Mouse (Mus musculus) left cerebral cortex, adult 2 months (tissue): Measurements from ENCODE around the gene Smim4. TPM values are rescaled to one million over a fixed set of nuclear protein-coding genes. Genes with fewer than 3 reads are reported as not detected.

Experiments
- DNase-seq, 2 experiments: peaks; one replicate each; pipeline ENCODE4 v3.0.0; 2021 to 2022; ENCODE audit warnings: low spot score in 2 of 2, mixed read lengths in 1 of 2; ENCODE audit errors: extremely low spot score in 1 of 2
- H3K27ac ChIP-seq: fragments of 200-600 bp; 2 replicates; pipeline ENCODE4 v1.8.1; 2022
- H3K4me3 ChIP-seq: fragments of 200-600 bp; 2 replicates; pipeline ENCODE4 v1.8.1; 2022
- CTCF ChIP-seq: fragments of 200-600 bp; IDR thresholded peaks from 2 replicates; pipeline ENCODE4 v1.8.1; 2022; ENCODE audit warnings: antibody characterized with exemption, mild to moderate bottlenecking, moderate library complexity
- intact Hi-C: fragments of 180-260 bp; cut with DNase I; formaldehyde crosslinking; loops from one replicate; pipeline ENCODE4 v1.15.1; 2025
- total RNA-seq, 2 experiments: library from RNA; stranded (reverse); gene quantifications; 2 replicates each; pipeline ENCODE4 v1.2.3; 2021

The Smim4 gene
- total RNA-seq, 2 experiments from 2014 or later, result 21.9 to 23.5 TPM

GRCm38 (mm10) chr14:31165458-31165857 is 36.7 kb upstream of the Smim4 start:
- Histone ChIP-seq H3K27ac (no peak overlapping the region), H3K4me3 (no peak overlapping the region)
- intact Hi-C loops, result no loop called here
- no peak for DNase-seq
- TF ChIP-seq CTCF, result no peak

- no peak for TF ChIP-seq CTCF
- DNase-seq, result no peak
- intact Hi-C loops, result no loop called here
- H3K27ac ChIP-seq, result no peak overlapping the region
- H3K4me3 ChIP-seq, result no peak overlapping the region
Measured at GRCm38 (mm10) chr14:31165010-31165409, 36.3 kb upstream of the Smim4 start.

DNA sequence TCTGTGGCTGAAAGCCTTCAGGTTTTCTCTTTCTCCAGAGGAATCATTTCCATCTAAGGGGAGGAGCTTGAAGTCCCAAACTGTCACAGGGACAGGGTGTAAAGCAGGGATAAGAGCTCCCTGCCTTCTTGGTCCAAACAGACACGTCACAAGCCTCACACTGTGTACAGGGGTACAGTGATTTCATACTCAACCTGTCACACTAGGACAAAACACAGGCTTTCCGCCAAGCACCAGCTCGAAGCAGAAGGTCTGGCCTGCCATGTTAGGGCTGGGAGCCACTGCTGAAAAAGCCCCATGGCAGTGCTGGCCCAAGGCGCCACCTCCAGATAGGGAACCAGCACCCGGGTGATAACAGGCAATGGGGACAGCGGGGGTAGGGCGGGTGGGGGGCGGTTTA is 35.3 kb upstream of the Smim4 start:
- Histone ChIP-seq H3K4me3 (no peak overlapping the region), H3K27ac (no peak overlapping the region)
- no peak for DNase-seq
- no peak for TF ChIP-seq CTCF
- intact Hi-C loops, result no loop called here

- no peak for DNase-seq
- Histone ChIP-seq H3K27ac (no peak overlapping the region), H3K4me3 (no peak overlapping the region)
- intact Hi-C loops, result no loop called here
- TF ChIP-seq CTCF, result no peak
Measured at GRCm38 (mm10) chr14:31161638-31162037, 32.9 kb upstream of the Smim4 start.

GRCm38 (mm10) chr14:31161191-31161590 is 32.4 kb upstream of the Smim4 start:
- no peak for DNase-seq
- intact Hi-C loops, result no loop called here
- no peak for TF ChIP-seq CTCF
- Histone ChIP-seq H3K27ac (no peak overlapping the region), H3K4me3 (no peak overlapping the region)

GRCm38 (mm10) chr14:31160196-31161150 is 31.7 kb upstream of the Smim4 start:
- Histone ChIP-seq H3K4me3 (no peak overlapping the region), H3K27ac (no peak overlapping the region)
- DNase-seq, result no peak
- no peak for TF ChIP-seq CTCF
- intact Hi-C loops, result no loop called here

DNA sequence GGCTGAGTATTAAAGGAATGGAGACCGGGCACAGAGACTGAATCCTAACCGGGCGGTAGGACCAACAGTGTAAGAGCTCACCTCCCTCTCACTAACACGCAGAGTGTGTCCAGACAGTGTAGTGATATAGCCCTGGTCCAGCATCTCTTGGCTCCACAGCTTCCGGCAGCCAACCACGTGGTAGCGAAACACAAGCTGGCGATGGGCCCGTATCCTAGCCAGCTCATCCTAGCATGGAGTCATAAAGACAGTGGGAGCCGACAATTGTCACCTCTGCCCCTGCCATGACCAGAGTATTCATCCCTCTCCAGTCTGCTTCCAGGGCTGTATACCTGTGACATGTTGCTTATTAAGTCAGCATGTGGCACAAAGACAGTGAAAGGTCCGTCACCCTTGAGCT is 16.9 kb upstream of the Smim4 start:
- no peak for TF ChIP-seq CTCF
- DNase-seq, result no peak
- intact Hi-C loops, result no loop called here
- Histone ChIP-seq H3K4me3 (no peak overlapping the region), H3K27ac (no peak overlapping the region)

- no peak for TF ChIP-seq CTCF
- DNase-seq, result no peak
- intact Hi-C loops, result no loop called here
- Histone ChIP-seq H3K4me3 (no peak overlapping the region), H3K27ac (no peak overlapping the region)
Measured at GRCm38 (mm10) chr14:31141011-31141410, 12.3 kb upstream of the Smim4 start.

DNA sequence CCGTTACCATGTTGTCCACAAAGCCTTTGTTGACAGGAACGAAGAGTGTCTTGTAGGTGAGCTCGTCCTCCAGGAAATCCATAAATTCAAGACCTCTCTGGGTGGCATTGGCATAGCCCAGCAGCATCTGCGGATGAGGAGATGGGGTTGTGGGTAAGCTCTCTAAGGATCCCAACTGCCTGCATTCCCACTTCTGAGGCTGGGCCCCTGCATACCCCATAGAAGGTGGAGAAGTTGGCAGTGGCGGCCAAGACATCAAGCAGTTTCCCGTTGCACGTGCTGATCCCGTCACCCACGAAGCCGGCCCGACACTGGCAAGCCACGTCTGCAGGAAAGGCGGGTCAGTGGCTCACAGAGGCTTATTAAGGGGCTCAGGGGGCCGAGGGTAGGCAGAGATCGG is 11.4 kb upstream of the Smim4 start:
- intact Hi-C loops, result no loop called here
- Histone ChIP-seq H3K4me3 (no peak overlapping the region), H3K27ac (no peak overlapping the region)
- DNase-seq, result no peak
- no peak for TF ChIP-seq CTCF

- no peak for DNase-seq
- no peak for TF ChIP-seq CTCF
- H3K27ac ChIP-seq, result no peak overlapping the region
- H3K4me3 ChIP-seq, result no peak overlapping the region
- intact Hi-C loops, result no loop called here
Measured at GRCm38 (mm10) chr14:31139666-31140065, 10.9 kb upstream of the Smim4 start.

DNA sequence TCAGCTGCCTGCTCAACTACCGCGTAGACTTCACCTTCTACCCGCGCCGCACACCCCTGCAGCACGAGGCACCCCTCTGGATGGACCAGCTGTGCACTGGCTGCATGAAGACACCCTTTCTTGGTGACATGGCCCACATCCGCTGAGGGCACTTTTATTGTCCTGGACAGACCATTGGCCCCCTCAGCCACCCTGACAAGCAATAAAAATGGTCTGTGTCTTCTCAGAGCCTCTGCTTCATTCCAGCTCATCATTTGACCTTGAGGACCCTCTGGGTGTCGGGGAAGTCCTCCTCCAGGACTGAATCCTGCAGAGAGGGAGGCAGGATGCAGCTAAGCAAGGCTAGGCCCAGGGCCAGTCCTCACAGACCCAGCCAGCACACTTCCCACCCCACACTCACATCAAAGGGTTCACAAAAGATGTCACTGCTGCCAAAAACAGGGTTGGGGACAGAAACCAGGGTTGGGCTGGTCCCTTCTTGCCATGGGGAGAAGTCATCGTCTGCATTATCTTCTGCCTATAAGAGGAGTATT is 10.2 kb upstream of the Smim4 start:
- DNase-seq, result no peak
- TF ChIP-seq CTCF, result no peak
- intact Hi-C loops, result no loop called here
- Histone ChIP-seq H3K4me3 (no peak overlapping the region), H3K27ac (no peak overlapping the region)

DNA sequence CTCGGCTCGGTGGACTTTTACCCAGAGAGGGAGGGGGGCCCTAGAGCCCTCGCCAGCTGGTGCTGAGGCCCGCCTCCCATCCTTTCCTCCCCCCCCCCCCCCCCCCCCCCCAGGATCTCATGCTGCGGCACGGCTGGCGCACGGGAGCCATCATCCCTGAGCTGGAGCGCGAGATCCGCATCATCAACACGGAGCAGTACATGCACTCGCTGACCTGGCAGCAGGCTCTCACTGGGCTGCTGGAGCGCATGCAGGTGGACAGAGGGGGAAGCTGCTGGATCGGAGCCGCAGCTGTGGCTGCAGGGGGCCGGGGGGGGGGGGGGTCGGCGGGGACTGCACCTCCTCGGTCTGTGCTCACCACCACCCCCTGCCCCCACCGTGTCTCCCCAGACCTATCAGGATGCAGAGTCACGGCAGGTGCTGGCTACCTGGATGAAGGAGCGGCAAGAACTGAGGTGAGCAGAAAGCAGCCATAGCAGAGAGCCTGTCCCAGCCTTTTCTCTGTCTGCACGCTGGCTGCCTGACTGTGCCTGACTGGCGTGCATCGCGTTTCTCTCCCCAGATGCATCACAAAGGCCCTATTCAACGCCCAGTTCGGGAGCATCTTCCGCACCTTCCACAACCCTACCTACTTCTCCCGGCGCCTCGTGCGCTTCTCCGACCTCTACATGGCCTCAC is 9.6 kb upstream of the Smim4 start:
- no peak overlapping the region for H3K27ac ChIP-seq
- DNase-seq, result no peak
- no peak overlapping the region for H3K4me3 ChIP-seq
- no peak for TF ChIP-seq CTCF
- intact Hi-C loops, result no loop called here

- Histone ChIP-seq H3K4me3 (no peak overlapping the region), H3K27ac (no peak overlapping the region)
- TF ChIP-seq CTCF, result no peak
- intact Hi-C loops, result no loop called here
- no peak for DNase-seq
Measured at GRCm38 (mm10) chr14:31137791-31138190, 9.0 kb upstream of the Smim4 start.
